Mouse (Mus musculus) ES-Bruce4 (cell line): ENCODE data around the gene Mapkapk3.

Experiments used
- CTCF ChIP-seq: IDR thresholded peaks from one replicate; pipeline ENCODE4 v1.8.1; 2011; ENCODE audit warnings: low read depth, low read length
- POLR2A ChIP-seq: IDR thresholded peaks from one replicate; pipeline ENCODE4 v1.8.1; 2011; ENCODE audit warnings: low read length; ENCODE audit not compliant: insufficient read depth

GRCm38 (mm10) chr9:107289211-107290076 lies at the start of gene Mapkapk3:
- TF ChIP-seq CTCF (no peak), POLR2A (no peak)
